Mouse (Mus musculus) liver, postnatal 0 days (tissue): ENCODE results near the gene Ascc2. TPM values are rescaled to one million over a fixed set of nuclear protein-coding genes. Genes with fewer than 3 reads are reported as not detected.
"Not testable (repeated sequence)": the region's sequence is repeated elsewhere in the genome, so short reads cannot be mapped to it uniquely, and the experiment has no call there.

Source experiments
- ATAC-seq: fragments of 200-750 bp; cut with Nextera tagmentation; 2 replicates; pipeline ENCODE4 v1.8.0; 2017; ENCODE audit warnings: mild to moderate bottlenecking, moderate library complexity
- DNase-seq: peaks from one replicate; pipeline ENCODE4 v3.0.0-alpha.2; 2016
- H3K27ac ChIP-seq: fragments of 300-500 bp; sonication (generic); 2 replicates; pipeline ENCODE4 v1.5.1; 2014; ENCODE audit warnings: antibody characterized with exemption, moderate library complexity, mild to moderate bottlenecking, low read depth
- H3K27me3 ChIP-seq: fragments of 300-500 bp; sonication (generic); 2 replicates; pipeline ENCODE4 v1.6.1; 2014; ENCODE audit warnings: low read length, control low read depth, mixed read lengths; ENCODE audit not compliant: insufficient read depth
- H3K36me3 ChIP-seq: fragments of 300-500 bp; sonication (generic); replicated peaks from 2 replicates; pipeline ENCODE4 v1.6.1; 2014; ENCODE audit warnings: mild to moderate bottlenecking, control low read depth, low read length, moderate library complexity, mixed read lengths; ENCODE audit not compliant: insufficient read depth
- H3K4me1 ChIP-seq: fragments of 300-500 bp; sonication (generic); 2 replicates; pipeline ENCODE4 v1.6.1; 2014; ENCODE audit warnings: antibody characterized with exemption, mild to moderate bottlenecking, control low read depth; ENCODE audit not compliant: insufficient read depth
- H3K4me2 ChIP-seq: fragments of 300-500 bp; sonication (generic); 2 replicates; pipeline ENCODE4 v1.6.1; 2014; ENCODE audit warnings: low read depth, mild to moderate bottlenecking, low read length, moderate library complexity, mixed read lengths
- H3K4me3 ChIP-seq: fragments of 300-500 bp; sonication (generic); 2 replicates; pipeline ENCODE4 v1.5.1; 2014; ENCODE audit warnings: low read depth, low read length
- H3K9ac ChIP-seq: fragments of 300-500 bp; sonication (generic); replicated peaks from 2 replicates; pipeline ENCODE4 v1.6.1; 2014; ENCODE audit warnings: mild to moderate bottlenecking, moderate library complexity
- H3K9me3 ChIP-seq: fragments of 300-500 bp; sonication (generic); 2 replicates; pipeline ENCODE4 v1.6.1; 2016; ENCODE audit warnings: mild to moderate bottlenecking, control low read depth, low read length, mixed read lengths
- CTCF ChIP-seq: sonication (generic); IDR thresholded peaks from 2 replicates; pipeline ENCODE4 v1.5.1; 2016; ENCODE audit warnings: antibody characterized with exemption, low read depth
- EP300 ChIP-seq: IDR thresholded peaks from 2 replicates; pipeline ENCODE4 v1.6.1; 2016; ENCODE audit warnings: antibody characterized with exemption, low read depth, mild to moderate bottlenecking
- WGBS: fragments of 180-500 bp; shearing (Covaris S2); extraction: QIAGEN DNeasy Blood & Tissue Kit; methylation state at CpG from one replicate; pipeline ENCODE4 v1.1.7; 2014; ENCODE audit not compliant: insufficient replicate concordance; 5-methylcytosine and 5-hydroxymethylcytosine counted together
- polyA plus RNA-seq: library from polyadenylated mRNA; unstranded; fragments of >200 nt; fragmentation: Nextera tagmentation; extraction: Ambion mirVana; gene quantifications from 2 replicates; pipeline ENCODE4 v1.2.1, GENCODE M21; 2015

Ascc2 gene
- polyA plus RNA-seq, 1 experiment from 2014 or later, result 9.7 TPM

DNA sequence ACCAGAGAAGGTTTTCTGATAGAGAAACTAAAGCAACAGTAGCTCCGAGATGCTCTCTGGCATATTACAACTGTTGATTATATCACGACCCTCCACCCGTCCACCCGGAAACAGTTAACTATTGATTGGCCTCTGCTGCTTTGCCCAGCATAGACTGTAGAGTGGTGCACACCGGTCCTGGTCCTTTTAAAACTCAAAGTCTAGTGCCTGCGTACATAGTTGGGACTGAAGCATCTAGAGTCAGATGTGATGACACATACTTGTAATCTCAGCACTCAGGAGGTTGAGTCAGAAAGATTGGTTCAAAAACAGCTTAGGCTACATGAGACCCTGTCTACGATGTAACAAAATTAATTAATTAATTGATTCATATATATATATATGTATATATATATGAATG is 714 bp downstream of the Ascc2 start:
- DNase-seq, result no peak
- Histone ChIP-seq H3K4me1 (peaks cover 22% of the 10 kb centered on the region), H3K27ac (peak overlapping the region; percentile 86), H3K9ac (peak overlapping the region; percentile 79), H3K4me2 (peak overlapping the region; percentile 95), H3K9me3 (no peaks in the 10 kb centered on the region), H3K4me3 (peak overlapping the region; percentile 80), H3K27me3 (no peaks in the 10 kb centered on the region), H3K36me3 (no peaks in the 10 kb centered on the region)
- peak; percentile 38 for ATAC-seq
- no peak for TF ChIP-seq CTCF
- TF ChIP-seq EP300, result no peak
- WGBS, result 16% methylated on average over 7 of the region's 7 CpGs

DNA sequence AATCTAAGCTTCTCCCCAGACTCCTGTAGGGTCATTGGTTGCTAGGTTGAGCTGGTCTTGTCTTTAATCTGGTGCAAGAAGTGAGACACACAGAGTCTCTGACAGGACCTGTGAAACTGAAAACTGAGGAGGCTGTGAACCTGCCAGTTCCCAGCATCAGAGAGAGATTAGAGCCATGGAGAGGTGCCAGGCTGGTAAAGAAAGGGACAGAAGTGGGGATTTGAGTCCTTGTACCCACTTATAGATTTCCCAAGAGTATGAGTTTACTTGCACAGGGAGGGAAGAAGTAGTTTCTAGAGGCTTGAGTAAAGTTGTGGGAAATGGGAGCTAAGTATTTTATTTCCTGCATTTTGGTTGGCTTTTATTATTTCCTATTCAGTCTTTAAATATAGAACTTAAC is 3.6 kb downstream of the Ascc2 start:
- Histone ChIP-seq H3K9ac (no peak overlapping the region), H3K4me2 (no peak overlapping the region), H3K27ac (no peak overlapping the region), H3K27me3 (no peaks in the 10 kb centered on the region), H3K4me3 (no peak overlapping the region), H3K36me3 (peaks cover 8% of the 10 kb centered on the region; the same call in 1 of the 2 replicates), H3K4me1 (peaks cover 22% of the 10 kb centered on the region), H3K9me3 (no peaks in the 10 kb centered on the region)
- TF ChIP-seq CTCF (no peak), EP300 (no peak)
- DNase-seq (no peak), ATAC-seq (no peak)

DNA sequence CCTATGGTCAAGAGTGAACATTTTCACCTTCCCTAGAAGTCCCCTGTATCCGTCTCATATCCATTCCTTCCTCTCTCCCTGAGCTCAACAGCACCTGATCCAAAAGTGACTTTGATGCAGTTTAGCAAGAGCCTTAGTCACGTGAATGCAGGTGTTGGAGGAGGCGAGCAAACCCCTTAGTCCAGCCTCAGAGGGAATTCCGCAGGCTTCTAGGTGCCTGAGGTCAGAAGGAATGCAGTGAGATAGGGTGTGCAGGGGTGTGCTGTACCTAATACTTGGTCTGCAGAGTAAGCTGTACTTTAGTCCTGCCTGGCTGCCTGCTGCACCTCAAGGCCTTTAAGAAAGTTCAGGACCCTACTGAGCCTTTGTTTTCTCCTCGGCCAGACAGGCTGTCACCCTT is 6.2 kb downstream of the Ascc2 start:
- TF ChIP-seq EP300 (no peak), CTCF (no peak)
- ATAC-seq (no peak), DNase-seq (no peak)
- Histone ChIP-seq H3K4me2 (no peak overlapping the region), H3K36me3 (peaks cover 19% of the 10 kb centered on the region), H3K27me3 (no peaks in the 10 kb centered on the region), H3K27ac (no peak overlapping the region), H3K4me3 (no peak overlapping the region), H3K4me1 (peaks cover 9% of the 10 kb centered on the region), H3K9ac (no peak overlapping the region), H3K9me3 (no peaks in the 10 kb centered on the region)
- WGBS, result 84% methylated on average over 5 of the region's 5 CpGs

DNA sequence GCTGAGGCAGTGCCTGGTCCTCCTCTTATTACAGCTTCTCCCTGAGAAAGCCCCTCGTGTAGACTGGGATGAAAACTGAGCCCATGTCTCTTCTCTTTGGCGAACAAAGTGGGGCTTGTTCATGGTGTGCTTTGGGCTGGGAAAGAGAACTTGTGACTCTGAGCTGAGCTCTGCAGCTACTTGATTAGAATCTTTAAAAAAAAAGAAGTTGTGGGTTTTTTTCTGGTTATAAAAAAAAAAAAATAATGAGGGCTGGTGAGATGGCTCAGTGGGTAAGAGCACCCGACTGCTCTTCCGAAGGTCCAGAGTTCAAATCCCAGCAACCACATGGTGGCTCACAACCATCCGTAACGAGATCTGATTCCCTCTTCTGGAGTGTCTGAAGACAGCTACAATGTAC is 7.6 kb downstream of the Ascc2 start:
- H3K9me3 ChIP-seq, ATAC-seq, H3K4me2 ChIP-seq, H3K27ac ChIP-seq, H3K4me1 ChIP-seq, H3K27me3 ChIP-seq, H3K9ac ChIP-seq, H3K4me3 ChIP-seq, DNase-seq: not testable (repeated sequence)
- WGBS, result 92% methylated on average over 3 of the region's 6 CpGs
- peaks cover 29% of the 10 kb centered on the region for H3K36me3 ChIP-seq

DNA sequence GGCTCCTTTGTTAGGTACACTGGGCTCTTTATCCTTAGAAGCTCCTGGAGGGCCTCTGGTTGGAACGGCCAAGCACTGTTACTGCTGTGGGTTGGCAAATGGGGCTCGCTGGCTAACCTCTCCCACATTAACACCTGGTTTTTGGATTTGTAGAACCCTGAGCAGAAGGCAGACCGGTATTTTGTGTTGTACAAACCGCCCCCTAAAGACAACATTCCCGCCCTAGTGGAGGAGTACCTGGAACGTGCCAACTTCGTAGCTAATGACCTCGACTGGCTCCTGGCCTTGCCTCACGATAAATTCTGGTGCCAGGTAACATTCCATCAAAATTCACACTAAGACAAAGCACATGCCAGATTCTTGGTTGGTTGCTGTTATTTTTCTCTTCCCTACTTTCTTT is 8.9 kb downstream of the Ascc2 start:
- H3K9me3 ChIP-seq, result no peaks in the 10 kb centered on the region
- H3K27ac ChIP-seq, result no peak overlapping the region
- H3K4me2 ChIP-seq, result no peak overlapping the region
- DNase-seq (no peak), ATAC-seq (no peak)
- no peaks in the 10 kb centered on the region for H3K27me3 ChIP-seq
- no peaks in the 10 kb centered on the region for H3K4me1 ChIP-seq
- TF ChIP-seq EP300 (no peak), CTCF (no peak)
- no peak overlapping the region for H3K4me3 ChIP-seq
- H3K9ac ChIP-seq, result no peak overlapping the region
- 87% methylated on average over 9 of the region's 9 CpGs for WGBS
- H3K36me3 ChIP-seq, result peaks cover 36% of the 10 kb centered on the region

DNA sequence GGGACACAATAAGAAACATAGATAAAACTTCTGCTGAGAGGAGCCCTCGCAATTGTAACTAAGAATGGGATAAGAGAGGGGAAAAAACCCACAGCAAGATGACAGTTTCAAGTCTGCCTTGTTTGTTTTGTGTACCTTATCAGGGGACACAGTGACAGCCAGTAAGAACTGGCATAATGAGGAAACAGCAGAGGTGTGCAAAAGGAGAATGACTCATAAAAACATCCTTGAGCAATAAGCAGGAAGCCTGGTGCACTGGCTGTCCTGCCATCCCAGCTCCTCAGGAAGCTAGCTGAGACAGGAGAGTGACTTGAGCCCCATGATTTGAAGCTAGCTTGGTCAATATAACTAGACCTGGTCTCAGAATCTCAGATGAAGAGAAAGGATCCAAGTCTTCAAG is 22.3 kb downstream of the Ascc2 start:
- TF ChIP-seq EP300, result 0 out of 2 replicates have a peak, but pooled peaks have one; percentile 31
- no peak for TF ChIP-seq CTCF
- WGBS, result 56% methylated on average over 1 of the region's 1 CpGs
- Histone ChIP-seq H3K9me3 (no peaks in the 10 kb centered on the region), H3K27me3 (no peaks in the 10 kb centered on the region), H3K4me3 (no peak overlapping the region), H3K4me1 (peaks cover 12% of the 10 kb centered on the region), H3K9ac (no peak overlapping the region), H3K27ac (0 out of 2 replicates have a peak overlapping the region, but pooled peaks have one; percentile 3), H3K36me3 (peaks cover 45% of the 10 kb centered on the region), H3K4me2 (no peak overlapping the region)
- ATAC-seq (peak; percentile 50), DNase-seq (no peak)
